Mouse (Mus musculus): Measurements from ENCODE around the gene Olfr56. TPM values are rescaled to one million over a fixed set of nuclear protein-coding genes. Genes with fewer than 3 reads are reported as not detected.
"Not testable (repeated sequence)": the region's sequence is repeated elsewhere in the genome, so short reads cannot be mapped to it uniquely, and the experiment has no call there.

The Olfr56 gene
- polyA plus RNA-seq, 1 experiment from 2014 or later = not detected

GRCm38 (mm10) chr11:48982848-48983247 lies 4.2 kb downstream of the Olfr56 start:
- not testable (repeated sequence) for H3K9ac ChIP-seq (replicated peaks; ENCODE audit: low read depth, low read length); H3K36me3 ChIP-seq (ENCODE audit: control insufficient read depth, insufficient read depth, low read length); H3K4me1 ChIP-seq (ENCODE audit: control insufficient read depth, insufficient read depth, low read length); H3K27me3 ChIP-seq (ENCODE audit: control insufficient read depth, insufficient read depth, low read length); H3K4me2 ChIP-seq (replicated peaks; ENCODE audit: low read depth, low read length); H3K9me3 ChIP-seq (ENCODE audit: control insufficient read depth, low read depth, low read length); H3K27ac ChIP-seq (ENCODE audit: low read length); ATAC-seq (ENCODE audit: insufficient number of reproducible peaks, insufficient read depth, low FRiP score, low read depth); H3K4me3 ChIP-seq (ENCODE audit: low read depth, low read length)
- no CpG with 5 or more reads among the region's 3 CpGs for WGBS

- H3K4me1 ChIP-seq (ENCODE audit: control insufficient read depth, insufficient read depth, low read length); ATAC-seq (ENCODE audit: insufficient number of reproducible peaks, insufficient read depth, low FRiP score, low read depth); H3K36me3 ChIP-seq (ENCODE audit: control insufficient read depth, insufficient read depth, low read length); H3K27ac ChIP-seq (ENCODE audit: low read length); H3K4me2 ChIP-seq (replicated peaks; ENCODE audit: low read depth, low read length); H3K4me3 ChIP-seq (ENCODE audit: low read depth, low read length); H3K27me3 ChIP-seq (ENCODE audit: control insufficient read depth, insufficient read depth, low read length); H3K9me3 ChIP-seq (ENCODE audit: control insufficient read depth, low read depth, low read length); H3K9ac ChIP-seq (replicated peaks; ENCODE audit: low read depth, low read length): not testable (repeated sequence)
- 81% methylated on average over 2 of the region's 3 CpGs for WGBS
These were observed 9.5 kb downstream of the Olfr56 start for GRCm38 (mm10) chr11:48988219-48988618.

GRCm38 (mm10) chr11:48989981-48990380 lies 11.3 kb downstream of the Olfr56 start:
- H3K36me3 ChIP-seq (ENCODE audit: control insufficient read depth, insufficient read depth, low read length); H3K9ac ChIP-seq (replicated peaks; ENCODE audit: low read depth, low read length); H3K4me3 ChIP-seq (ENCODE audit: low read depth, low read length); H3K27ac ChIP-seq (ENCODE audit: low read length); H3K4me2 ChIP-seq (replicated peaks; ENCODE audit: low read depth, low read length); H3K4me1 ChIP-seq (ENCODE audit: control insufficient read depth, insufficient read depth, low read length); H3K9me3 ChIP-seq (ENCODE audit: control insufficient read depth, low read depth, low read length); H3K27me3 ChIP-seq (ENCODE audit: control insufficient read depth, insufficient read depth, low read length); ATAC-seq (ENCODE audit: insufficient number of reproducible peaks, insufficient read depth, low FRiP score, low read depth): not testable (repeated sequence)
- WGBS = 68% methylated on average over 1 of the region's 2 CpGs

GRCm38 (mm10) chr11:48991740-48992520 lies 13.2 kb downstream of the Olfr56 start, which contains the start of gene Gm12185:
TSS of gene Gm12185 (minus strand) at chr11:48992226.
- H3K4me2 ChIP-seq (replicated peaks; ENCODE audit: low read depth, low read length); H3K4me3 ChIP-seq (ENCODE audit: low read depth, low read length); H3K27ac ChIP-seq (ENCODE audit: low read length); H3K4me1 ChIP-seq (ENCODE audit: control insufficient read depth, insufficient read depth, low read length); H3K36me3 ChIP-seq (ENCODE audit: control insufficient read depth, insufficient read depth, low read length); H3K9me3 ChIP-seq (ENCODE audit: control insufficient read depth, low read depth, low read length); H3K27me3 ChIP-seq (ENCODE audit: control insufficient read depth, insufficient read depth, low read length); H3K9ac ChIP-seq (replicated peaks; ENCODE audit: low read depth, low read length); ATAC-seq (ENCODE audit: insufficient number of reproducible peaks, insufficient read depth, low FRiP score, low read depth): not testable (repeated sequence)
- 50% methylated on average over 4 of the region's 4 CpGs for WGBS

- 30% methylated on average over 10 of the region's 10 CpGs for WGBS
- H3K4me1 ChIP-seq (ENCODE audit: control insufficient read depth, insufficient read depth, low read length) = not testable (repeated sequence)
These were observed 14.6 kb downstream of the Olfr56 start for GRCm38 (mm10) chr11:48993296-48993695.

GRCm38 (mm10) chr11:48994018-48994417 lies 15.3 kb downstream of the Olfr56 start, which contains the start of gene Tgtp1:
TSS of gene Tgtp1 (minus strand) at chr11:48994172.
- WGBS = 19% methylated on average over 2 of the region's 2 CpGs
- H3K9ac ChIP-seq (replicated peaks; ENCODE audit: low read depth, low read length); H3K27ac ChIP-seq (ENCODE audit: low read length); ATAC-seq (ENCODE audit: insufficient number of reproducible peaks, insufficient read depth, low FRiP score, low read depth); H3K4me1 ChIP-seq (ENCODE audit: control insufficient read depth, insufficient read depth, low read length); H3K4me2 ChIP-seq (replicated peaks; ENCODE audit: low read depth, low read length); H3K27me3 ChIP-seq (ENCODE audit: control insufficient read depth, insufficient read depth, low read length); H3K36me3 ChIP-seq (ENCODE audit: control insufficient read depth, insufficient read depth, low read length); H3K9me3 ChIP-seq (ENCODE audit: control insufficient read depth, low read depth, low read length); H3K4me3 ChIP-seq (ENCODE audit: low read depth, low read length): not testable (repeated sequence)

More at GRCm38 (mm10) chr11:48993296-48993695, 14.6 kb downstream of the Olfr56 start:
- not testable (repeated sequence) for H3K9me3 ChIP-seq (ENCODE audit: control insufficient read depth, low read depth, low read length); H3K4me2 ChIP-seq (replicated peaks; ENCODE audit: low read depth, low read length); H3K9ac ChIP-seq (replicated peaks; ENCODE audit: low read depth, low read length); ATAC-seq (ENCODE audit: insufficient number of reproducible peaks, insufficient read depth, low FRiP score, low read depth); H3K4me3 ChIP-seq (ENCODE audit: low read depth, low read length); H3K27me3 ChIP-seq (ENCODE audit: control insufficient read depth, insufficient read depth, low read length); H3K36me3 ChIP-seq (ENCODE audit: control insufficient read depth, insufficient read depth, low read length); H3K27ac ChIP-seq (ENCODE audit: low read length)

GRCm38 (mm10) chr11:49000411-49000810 lies 21.7 kb downstream of the Olfr56 start:
- not testable (repeated sequence) for H3K4me2 ChIP-seq (replicated peaks; ENCODE audit: low read depth, low read length); H3K27ac ChIP-seq (ENCODE audit: low read length); H3K4me1 ChIP-seq (ENCODE audit: control insufficient read depth, insufficient read depth, low read length); H3K4me3 ChIP-seq (ENCODE audit: low read depth, low read length); ATAC-seq (ENCODE audit: insufficient number of reproducible peaks, insufficient read depth, low FRiP score, low read depth); H3K9me3 ChIP-seq (ENCODE audit: control insufficient read depth, low read depth, low read length); H3K9ac ChIP-seq (replicated peaks; ENCODE audit: low read depth, low read length); H3K36me3 ChIP-seq (ENCODE audit: control insufficient read depth, insufficient read depth, low read length); H3K27me3 ChIP-seq (ENCODE audit: control insufficient read depth, insufficient read depth, low read length)
- WGBS = 68% methylated on average over 1 of the region's 1 CpGs

- H3K27me3 ChIP-seq (ENCODE audit: control insufficient read depth, insufficient read depth, low read length); H3K36me3 ChIP-seq (ENCODE audit: control insufficient read depth, insufficient read depth, low read length); ATAC-seq (ENCODE audit: insufficient number of reproducible peaks, insufficient read depth, low FRiP score, low read depth); H3K9ac ChIP-seq (replicated peaks; ENCODE audit: low read depth, low read length); H3K4me1 ChIP-seq (ENCODE audit: control insufficient read depth, insufficient read depth, low read length); H3K27ac ChIP-seq (ENCODE audit: low read length); H3K4me2 ChIP-seq (replicated peaks; ENCODE audit: low read depth, low read length); H3K9me3 ChIP-seq (ENCODE audit: control insufficient read depth, low read depth, low read length); H3K4me3 ChIP-seq (ENCODE audit: low read depth, low read length): not testable (repeated sequence)
- WGBS = 57% methylated on average over 2 of the region's 2 CpGs
These were observed 27.6 kb downstream of the Olfr56 start for GRCm38 (mm10) chr11:49006317-49006716.

GRCm38 (mm10) chr11:49006785-49007184 lies 28.1 kb downstream of the Olfr56 start:
- H3K36me3 ChIP-seq (ENCODE audit: control insufficient read depth, insufficient read depth, low read length); H3K4me1 ChIP-seq (ENCODE audit: control insufficient read depth, insufficient read depth, low read length); H3K27ac ChIP-seq (ENCODE audit: low read length); ATAC-seq (ENCODE audit: insufficient number of reproducible peaks, insufficient read depth, low FRiP score, low read depth); H3K27me3 ChIP-seq (ENCODE audit: control insufficient read depth, insufficient read depth, low read length); H3K4me2 ChIP-seq (replicated peaks; ENCODE audit: low read depth, low read length); H3K9me3 ChIP-seq (ENCODE audit: control insufficient read depth, low read depth, low read length); H3K4me3 ChIP-seq (ENCODE audit: low read depth, low read length); H3K9ac ChIP-seq (replicated peaks; ENCODE audit: low read depth, low read length): not testable (repeated sequence)
- WGBS = 0% methylated on average over 1 of the region's 1 CpGs

All from stomach, embryonic 14.5 days (tissue).